Mouse (Mus musculus) liver, embryonic 13.5 days (tissue): Measurements from ENCODE around the gene Etfa. TPM values are rescaled to one million over a fixed set of nuclear protein-coding genes. Genes with fewer than 3 reads are reported as not detected.

Experiments
- ATAC-seq: fragments of 200-750 bp; cut with Nextera tagmentation; 2 replicates; pipeline ENCODE4 v1.8.0; 2017; ENCODE audit warnings: low read depth, mild to moderate bottlenecking, moderate number of reproducible peaks, moderate library complexity
- DNase-seq: peaks from one replicate; pipeline ENCODE4 v3.0.0; 2022
- H3K27ac ChIP-seq: fragments of 300-500 bp; sonication (generic); 2 replicates; pipeline ENCODE4 v1.5.1; 2015; ENCODE audit warnings: moderate library complexity, mild to moderate bottlenecking, inconsistent platforms
- H3K27me3 ChIP-seq: fragments of 300-500 bp; sonication (generic); 2 replicates; pipeline ENCODE4 v1.6.1; 2015; ENCODE audit warnings: mild to moderate bottlenecking, inconsistent platforms
- H3K36me3 ChIP-seq: fragments of 300-500 bp; sonication (generic); 2 replicates; pipeline ENCODE4 v1.6.1; 2015; ENCODE audit warnings: mild to moderate bottlenecking, inconsistent platforms
- H3K4me1 ChIP-seq: fragments of 300-500 bp; sonication (generic); replicated peaks from 2 replicates; pipeline ENCODE4 v1.6.1; 2015; ENCODE audit warnings: inconsistent platforms
- H3K4me2 ChIP-seq: fragments of 300-500 bp; sonication (generic); 2 replicates; pipeline ENCODE4 v1.6.1; 2015; ENCODE audit warnings: inconsistent platforms, mild to moderate bottlenecking, moderate library complexity
- H3K4me3 ChIP-seq: fragments of 300-500 bp; sonication (generic); replicated peaks from 2 replicates; pipeline ENCODE4 v1.5.1; 2015; ENCODE audit warnings: mild to moderate bottlenecking, inconsistent platforms
- H3K9ac ChIP-seq: fragments of 300-500 bp; sonication (generic); 2 replicates; pipeline ENCODE4 v1.6.1; 2015; ENCODE audit warnings: mild to moderate bottlenecking, inconsistent platforms
- H3K9me3 ChIP-seq: fragments of 300-500 bp; sonication (generic); replicated peaks from 2 replicates; pipeline ENCODE4 v1.6.1; 2016; ENCODE audit warnings: inconsistent platforms
- WGBS: fragments of 180-500 bp; shearing (Covaris S2); methylation state at CpG from one replicate; pipeline ENCODE4 v1.1.7; 2015; ENCODE audit not compliant: insufficient replicate concordance; 5-methylcytosine and 5-hydroxymethylcytosine counted together
- polyA plus RNA-seq: library from polyadenylated mRNA; unstranded; fragments of >200 nt; fragmentation: Nextera tagmentation; extraction: Ambion mirVana; gene quantifications from 2 replicates; pipeline ENCODE4 v1.2.1, GENCODE M21; 2015

Gene Etfa
- polyA plus RNA-seq, 1 experiment from 2014 or later, result 173 TPM

DNA sequence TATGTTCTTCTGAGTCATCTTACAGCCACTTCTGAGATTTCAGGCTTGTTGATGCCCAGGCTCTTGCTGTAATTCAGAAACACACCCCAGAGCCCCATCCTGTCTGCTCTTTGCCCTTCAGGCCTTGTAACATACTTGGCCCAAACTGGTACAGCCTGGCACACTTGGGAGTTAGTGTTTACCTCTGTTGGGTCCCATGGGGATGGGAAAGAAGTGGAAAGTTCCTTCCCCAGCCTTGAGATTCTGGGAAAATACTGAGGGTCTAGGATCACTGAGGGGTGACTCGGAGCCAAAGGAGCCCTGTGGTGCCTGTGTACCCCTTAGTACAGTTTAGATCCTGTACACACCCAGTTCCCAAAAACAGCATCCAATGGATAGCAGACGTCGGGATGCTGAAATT lies 90.3 kb downstream of the Etfa start:
- ATAC-seq (no peak), DNase-seq (no peak)
- Histone ChIP-seq H3K36me3 (no peaks in the 10 kb centered on the region), H3K9me3 (no peaks in the 10 kb centered on the region), H3K9ac (no peak overlapping the region), H3K4me2 (no peak overlapping the region), H3K27ac (no peak overlapping the region), H3K27me3 (no peaks in the 10 kb centered on the region), H3K4me3 (no peak overlapping the region), H3K4me1 (no peaks in the 10 kb centered on the region)
- WGBS, result 69% methylated on average over 3 of the region's 3 CpGs

DNA sequence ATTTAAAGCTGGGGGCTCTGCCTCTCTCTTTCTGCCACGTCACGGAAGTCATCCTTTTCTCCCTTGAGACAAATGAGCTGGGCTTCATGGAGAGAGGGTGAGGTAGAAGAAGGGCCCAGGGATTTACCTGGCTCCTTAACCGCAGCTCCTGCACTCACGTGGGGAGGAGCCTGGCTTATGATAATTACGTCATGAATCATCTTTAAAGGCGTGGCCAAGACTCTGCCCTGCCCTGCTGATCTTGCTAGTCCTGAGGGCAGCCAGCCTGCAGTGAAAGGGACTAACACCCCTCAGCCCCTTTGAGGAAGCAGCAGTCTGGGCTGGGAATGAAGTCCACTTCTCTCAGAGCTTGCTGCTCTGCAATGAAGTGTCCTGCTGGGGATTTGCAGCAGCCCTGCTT lies 100.9 kb downstream of the Etfa start:
- Histone ChIP-seq H3K9ac (no peak overlapping the region), H3K4me2 (no peak overlapping the region), H3K4me1 (no peaks in the 10 kb centered on the region), H3K4me3 (no peak overlapping the region), H3K9me3 (no peaks in the 10 kb centered on the region), H3K27me3 (no peaks in the 10 kb centered on the region), H3K36me3 (no peaks in the 10 kb centered on the region), H3K27ac (no peak overlapping the region)
- ATAC-seq (no peak), DNase-seq (no peak)
- WGBS, result 31% methylated on average over 6 of the region's 6 CpGs

DNA sequence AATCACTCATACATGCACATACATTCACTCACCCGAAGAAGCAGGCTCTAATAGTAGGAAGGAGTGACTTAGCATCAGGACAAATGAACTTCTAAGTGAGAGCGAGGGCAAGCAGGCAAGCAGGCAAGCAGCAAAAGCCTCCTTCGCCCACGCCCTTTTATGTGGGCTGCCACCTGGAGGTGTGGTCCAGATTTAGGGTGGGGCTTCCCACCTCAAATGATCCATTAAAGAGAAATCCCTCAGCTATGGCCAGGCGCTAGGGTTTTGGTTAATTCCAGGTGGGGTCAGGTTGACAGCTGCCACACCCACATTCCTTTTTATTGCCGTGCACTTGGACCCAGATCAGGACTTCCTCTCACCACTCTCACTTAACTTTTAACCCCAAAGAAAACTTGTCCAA lies 101.6 kb downstream of the Etfa start:
- ATAC-seq, result no peak
- no peak overlapping the region for H3K4me2 ChIP-seq
- no peak overlapping the region for H3K9ac ChIP-seq
- no peaks in the 10 kb centered on the region for H3K4me1 ChIP-seq
- WGBS, result 40% methylated on average over 6 of the region's 6 CpGs
- H3K36me3 ChIP-seq, result no peaks in the 10 kb centered on the region
- no peaks in the 10 kb centered on the region for H3K27me3 ChIP-seq
- H3K27ac ChIP-seq, result no peak overlapping the region
- no peak for DNase-seq
- H3K4me3 ChIP-seq, result no peak overlapping the region
- no peaks in the 10 kb centered on the region for H3K9me3 ChIP-seq

DNA sequence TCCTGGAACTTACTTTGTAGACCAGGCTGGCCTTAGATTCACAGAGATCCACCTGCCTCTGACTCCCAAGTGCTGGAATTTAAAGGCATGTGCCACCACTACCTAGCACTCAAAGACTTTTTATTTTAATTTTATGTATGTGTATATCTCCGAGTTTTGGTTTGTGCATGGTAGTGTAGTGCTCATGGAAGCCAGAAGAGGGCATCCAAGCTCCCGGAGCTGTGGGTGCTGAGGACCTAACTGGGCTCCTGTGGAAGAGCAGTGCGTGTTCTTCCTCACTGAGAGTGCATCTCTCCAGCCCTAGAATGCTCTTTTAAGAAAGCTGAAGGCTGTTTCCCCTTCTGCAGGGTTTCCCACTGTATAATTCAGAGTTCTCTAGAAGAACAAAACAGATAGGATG lies 102.2 kb downstream of the Etfa start:
- H3K27me3 ChIP-seq, result no peaks in the 10 kb centered on the region

DNA sequence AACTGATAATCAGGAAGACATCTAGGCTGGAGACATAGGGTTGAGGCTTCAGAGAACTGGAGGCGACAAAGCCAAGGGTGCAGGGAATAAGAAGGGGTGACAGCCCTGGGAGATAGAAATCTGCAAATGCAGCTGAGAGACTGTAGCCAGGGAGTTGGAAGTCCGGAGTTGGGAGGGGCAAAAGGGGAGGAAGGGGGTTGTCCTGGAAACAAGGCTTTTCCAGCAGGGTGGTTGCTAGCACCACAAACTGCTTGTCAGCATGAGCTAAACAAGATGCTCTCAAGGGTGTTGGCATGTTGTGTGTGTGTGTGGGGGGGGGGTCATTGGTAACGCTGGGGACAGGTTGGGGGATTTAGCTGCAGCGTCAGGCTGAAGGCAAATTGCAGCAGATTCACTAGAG lies 103.2 kb downstream of the Etfa start:
- no peaks in the 10 kb centered on the region for H3K27me3 ChIP-seq

More for the DNA sequence above, 102.2 kb downstream of the Etfa start:
- Histone ChIP-seq H3K4me3 (no peak overlapping the region), H3K36me3 (no peaks in the 10 kb centered on the region), H3K27ac (no peak overlapping the region), H3K9ac (no peak overlapping the region), H3K4me1 (no peaks in the 10 kb centered on the region), H3K9me3 (no peaks in the 10 kb centered on the region), H3K4me2 (no peak overlapping the region)
- 32% methylated on average over 3 of the region's 3 CpGs for WGBS
- DNase-seq, result no peak
- ATAC-seq, result no peak

DNA sequence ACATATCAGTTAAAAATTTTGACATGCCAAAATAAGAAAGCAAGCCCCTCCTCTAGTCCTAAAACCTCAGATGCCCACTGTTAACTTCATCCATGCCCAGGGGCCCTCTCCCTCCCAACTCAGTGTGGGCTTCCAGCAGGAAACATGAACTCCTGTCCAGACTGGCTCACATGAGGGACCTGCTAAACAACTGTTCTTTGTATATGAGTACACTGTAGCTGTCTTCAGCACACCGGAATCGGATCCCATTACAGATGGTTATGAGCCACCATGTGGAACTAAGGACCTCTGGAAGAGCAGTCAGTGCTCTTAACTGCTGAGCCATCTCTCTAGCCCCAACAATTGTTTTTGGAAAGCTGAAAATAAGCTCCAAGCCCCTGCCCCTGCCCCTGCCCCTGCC lies 105.3 kb downstream of the Etfa start:
- Histone ChIP-seq H3K9me3 (no peaks in the 10 kb centered on the region), H3K27me3 (no peaks in the 10 kb centered on the region), H3K4me2 (no peak overlapping the region), H3K9ac (no peak overlapping the region), H3K4me1 (no peaks in the 10 kb centered on the region), H3K27ac (no peak overlapping the region), H3K36me3 (no peaks in the 10 kb centered on the region), H3K4me3 (no peak overlapping the region)
- DNase-seq (no peak), ATAC-seq (no peak)
- WGBS, result 88% methylated on average over 2 of the region's 2 CpGs

More for the DNA sequence above, 103.2 kb downstream of the Etfa start:
- H3K9me3 ChIP-seq, result no peaks in the 10 kb centered on the region
- H3K36me3 ChIP-seq, result no peaks in the 10 kb centered on the region
- H3K4me2 ChIP-seq, result no peak overlapping the region
- ATAC-seq, result no peak
- H3K9ac ChIP-seq, result no peak overlapping the region
- no peak overlapping the region for H3K27ac ChIP-seq
- H3K4me3 ChIP-seq, result no peak overlapping the region
- H3K4me1 ChIP-seq, result no peaks in the 10 kb centered on the region
- WGBS, result 33% methylated on average over 4 of the region's 4 CpGs
- DNase-seq, result no peak

DNA sequence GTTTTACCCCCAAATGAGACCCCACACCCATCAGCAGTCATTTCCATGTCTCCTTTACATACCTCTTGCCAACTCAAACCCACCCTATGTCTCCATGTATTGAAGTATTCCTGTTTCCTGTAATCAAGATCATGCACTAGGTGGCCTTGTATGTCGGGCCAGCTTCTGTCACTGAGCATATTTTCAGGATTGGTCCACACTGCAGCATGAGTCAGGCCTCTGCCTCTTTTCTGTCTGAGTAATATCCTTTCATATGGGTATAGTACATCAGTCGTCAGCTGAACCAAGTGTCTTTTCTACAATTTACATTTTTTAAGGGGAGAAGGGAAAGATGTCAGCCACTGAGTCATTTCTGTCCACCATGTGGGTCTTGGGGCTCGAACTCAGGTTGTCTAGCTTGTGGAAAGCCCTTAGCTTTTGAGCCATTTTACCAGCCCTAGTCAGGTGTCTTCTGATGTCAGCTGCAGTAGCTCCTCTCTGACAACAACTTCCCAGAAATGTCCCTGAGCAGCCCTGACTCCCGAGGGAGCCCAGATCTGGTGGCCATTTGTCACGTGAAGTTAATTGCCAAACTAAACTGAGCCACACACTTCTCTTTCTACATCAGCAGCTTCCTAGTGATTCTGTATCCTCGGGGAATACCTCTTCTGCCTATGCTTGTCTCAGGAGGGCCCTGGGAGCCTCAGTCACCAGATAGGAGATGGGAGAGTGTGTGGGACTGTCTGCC lies 106.9 kb downstream of the Etfa start:
- Histone ChIP-seq H3K9ac (no peak overlapping the region), H3K4me1 (no peaks in the 10 kb centered on the region), H3K27me3 (no peaks in the 10 kb centered on the region), H3K4me3 (no peak overlapping the region), H3K9me3 (no peaks in the 10 kb centered on the region), H3K4me2 (no peak overlapping the region), H3K27ac (no peak overlapping the region), H3K36me3 (no peaks in the 10 kb centered on the region)
- no peak for ATAC-seq
- DNase-seq, result no peak
- 44% methylated on average over 6 of the region's 6 CpGs for WGBS

Other genes with a start within 250 kb of the Etfa start
- 0.46 and 0.60 TPM in 2 replicates for gene Nrg4, start 185.4 kb downstream of the Etfa start, polyA plus RNA-seq
- gene Tmem266, start 185.3 kb downstream of the Etfa start, polyA plus RNA-seq, result 0.05 TPM in 1 of 2 replicates, not detected in the other
- 0.28 and 0.29 TPM in 2 replicates for gene Isl2, start 26.4 kb upstream of the Etfa start, polyA plus RNA-seq